Mouse (Mus musculus) bone marrow macrophage, adult 2 months (primary cell): ENCODE data around the gene Ccdc63.

Experiments used
- CTCF ChIP-seq: IDR thresholded peaks from 2 replicates; pipeline ENCODE4 v1.5.1; 2012; ENCODE audit warnings: low read depth, mild to moderate bottlenecking, low read length, moderate library complexity
- POLR2A ChIP-seq: IDR thresholded peaks from 2 replicates; pipeline ENCODE4 v1.6.1; 2012; ENCODE audit warnings: mild to moderate bottlenecking, low read depth, low read length, borderline replicate concordance

- no peak for TF ChIP-seq POLR2A
- no peak for TF ChIP-seq CTCF
These were observed 56.2 kb downstream of the Ccdc63 start for GRCm38 (mm10) chr5:122084470-122084869.
